Mouse (Mus musculus) kidney, adult 11 months (tissue): ENCODE measurements at regions not wholly inside any gene's neighbourhood (a gene's known extent, or its start where the extent isn't known, plus 50 kb on each side); places are given as distances from the start of the nearest gene placed in this dataset.
A peak's percentile ranks its signal among the peaks of the same experiment; 100 is the strongest.
"Not testable (repeated sequence)": the region's sequence is repeated elsewhere in the genome, so short reads cannot be mapped to it uniquely, and the experiment has no call there.

Source experiments
- DNase-seq: peaks from one replicate; pipeline ENCODE4 v3.0.0; 2022

DNA sequence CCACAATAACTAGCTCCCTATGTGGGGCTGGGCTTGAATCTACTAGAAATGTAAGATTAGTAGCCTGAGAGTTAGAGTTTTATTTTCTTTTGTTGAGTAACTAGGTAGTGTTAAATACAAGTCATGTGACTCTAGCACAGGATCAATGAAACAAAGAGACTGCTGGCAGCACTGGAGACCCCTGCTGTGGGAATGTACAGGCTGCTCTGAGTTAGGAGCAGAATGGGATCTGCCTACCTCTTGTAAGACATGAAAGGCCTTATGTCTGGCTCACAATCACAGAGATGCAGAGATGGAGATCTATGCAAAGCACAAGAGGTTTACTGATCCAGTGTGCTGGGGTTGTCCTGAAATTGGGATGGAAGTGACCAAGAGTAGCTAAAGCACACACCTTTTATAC is 193.9 kb upstream of the Kcnmb2 start:
- DNase-seq = not testable (repeated sequence)

DNA sequence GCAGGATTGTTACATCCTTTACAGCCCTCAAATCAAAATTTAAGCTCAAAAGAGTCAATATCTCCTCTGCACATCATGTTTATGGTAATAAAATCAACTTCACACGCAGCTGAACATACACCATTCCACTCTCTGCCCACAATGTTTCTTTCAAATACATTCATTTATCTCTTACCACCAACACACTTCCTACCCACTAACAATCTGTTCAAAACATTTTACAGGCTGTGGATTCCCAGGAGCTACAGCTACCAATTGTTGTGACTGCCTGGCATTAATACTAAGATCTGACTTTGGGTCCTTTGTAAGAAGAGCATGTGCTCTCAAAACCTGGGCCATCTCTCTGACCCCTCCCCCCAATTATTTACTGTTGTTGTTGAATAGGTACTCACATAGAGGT is 161.0 kb upstream of the Kcnmb2 start:
- DNase-seq = no peak

DNA sequence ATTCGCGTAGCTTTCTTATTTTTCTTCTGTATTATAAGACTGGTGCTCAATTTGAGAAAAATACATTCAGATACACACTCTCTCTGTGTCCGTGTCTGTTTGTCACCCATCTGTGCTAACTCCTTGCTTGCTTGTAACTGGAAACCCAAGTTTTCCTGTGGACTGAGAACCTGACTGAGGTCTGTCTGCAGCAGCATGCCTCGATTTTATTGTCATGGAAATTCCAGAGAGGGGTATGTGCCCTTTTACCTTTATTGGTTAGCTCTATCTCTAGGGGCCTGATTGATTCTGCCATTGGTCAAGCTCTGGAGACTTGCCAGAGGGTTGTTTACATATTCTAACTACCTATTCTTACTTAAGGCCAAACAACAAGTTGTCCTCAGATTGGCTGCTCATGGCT is 146.4 kb upstream of the Kcnmb2 start:
- no peak for DNase-seq

- DNase-seq = no peak
Observed at GRCm38 (mm10) chr3:31769193-31769592, 133.1 kb upstream of the Kcnmb2 start.

DNA sequence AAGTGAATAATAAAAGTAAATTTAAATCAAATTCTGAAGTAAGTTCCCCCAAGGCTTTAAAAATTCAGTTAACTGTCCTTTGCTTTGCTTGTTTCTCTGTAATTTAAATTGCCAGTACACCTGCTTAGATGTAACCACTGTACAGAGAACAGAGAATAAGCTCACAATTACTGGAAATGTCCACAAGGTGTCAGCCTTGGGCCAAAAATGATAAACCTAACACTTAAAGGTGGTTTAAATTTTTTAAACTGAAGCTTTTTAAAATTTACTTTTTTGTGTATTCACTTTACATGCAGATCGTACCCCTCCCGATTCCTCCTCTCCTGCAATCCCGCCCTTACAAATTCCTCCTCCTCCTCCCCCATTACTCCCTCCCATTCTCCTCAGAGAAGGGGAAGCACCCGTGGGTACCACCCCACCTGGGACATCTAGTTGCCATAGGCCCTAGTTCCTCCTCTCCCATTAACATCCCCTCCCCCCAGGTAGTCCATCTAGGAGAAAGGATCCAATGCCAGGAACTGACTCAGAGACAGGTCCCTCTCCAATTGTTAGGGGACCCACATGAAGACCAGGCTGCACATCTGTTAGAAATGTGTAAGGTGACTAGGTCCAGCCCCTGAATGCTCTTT is 111.9 kb upstream of the Kcnmb2 start:
- peak; percentile 2 for DNase-seq

DNA sequence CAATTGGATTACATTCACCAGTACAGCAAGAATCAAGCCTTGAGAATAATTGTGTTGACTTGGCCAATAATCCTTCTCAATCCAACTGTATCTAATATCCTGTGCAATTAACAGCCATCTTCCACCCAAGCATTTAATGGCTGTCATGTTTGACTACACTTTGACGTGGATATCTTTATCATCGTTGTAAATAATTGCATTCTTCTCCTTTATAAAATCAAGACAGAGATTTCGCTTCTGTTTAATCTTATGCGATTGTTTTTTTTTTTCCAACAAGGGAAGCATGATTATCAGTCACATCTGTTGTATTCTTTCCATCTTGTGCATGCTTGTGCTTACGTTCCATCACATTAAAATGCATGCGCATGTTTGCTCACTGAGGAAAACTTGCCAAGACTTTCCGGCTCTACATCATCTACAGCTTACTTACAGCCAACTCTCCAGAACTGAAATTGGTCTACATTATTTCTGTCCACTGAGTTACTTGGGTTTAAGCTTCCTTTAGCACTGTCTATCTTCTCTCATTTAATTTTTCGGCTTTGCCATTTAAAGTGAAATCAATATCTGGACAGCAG is 108.8 kb upstream of the Kcnmb2 start:
- no peak for DNase-seq

DNA sequence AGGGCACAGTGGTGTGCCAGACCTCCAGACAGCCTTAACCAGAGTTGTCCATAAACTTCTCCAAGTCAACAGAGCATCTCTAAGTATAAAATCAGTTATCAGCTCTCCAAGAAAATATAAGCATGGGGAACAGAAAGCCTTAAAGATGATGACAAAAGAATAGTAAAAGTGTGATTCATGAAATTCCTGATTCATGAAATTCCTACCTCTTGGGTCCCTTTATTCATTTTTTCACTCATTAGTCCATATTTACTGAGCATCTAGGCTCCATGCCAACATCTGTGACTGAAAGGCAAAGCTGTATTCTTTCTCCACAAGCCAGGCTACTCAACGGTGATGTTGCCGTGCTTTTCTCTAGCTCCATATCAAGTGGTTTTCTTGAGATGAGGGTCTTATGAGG is 105.7 kb upstream of the Kcnmb2 start:
- DNase-seq = no peak

GRCm38 (mm10) chr3:31799192-31799591 is 103.1 kb upstream of the Kcnmb2 start:
- no peak for DNase-seq

- DNase-seq = no peak
Observed at GRCm38 (mm10) chr3:31804038-31804437, 98.3 kb upstream of the Kcnmb2 start.

- DNase-seq = no peak
Observed at GRCm38 (mm10) chr3:31807741-31808140, 94.6 kb upstream of the Kcnmb2 start.

GRCm38 (mm10) chr3:31809131-31809530 is 93.2 kb upstream of the Kcnmb2 start:
- DNase-seq = not testable (repeated sequence)

DNA sequence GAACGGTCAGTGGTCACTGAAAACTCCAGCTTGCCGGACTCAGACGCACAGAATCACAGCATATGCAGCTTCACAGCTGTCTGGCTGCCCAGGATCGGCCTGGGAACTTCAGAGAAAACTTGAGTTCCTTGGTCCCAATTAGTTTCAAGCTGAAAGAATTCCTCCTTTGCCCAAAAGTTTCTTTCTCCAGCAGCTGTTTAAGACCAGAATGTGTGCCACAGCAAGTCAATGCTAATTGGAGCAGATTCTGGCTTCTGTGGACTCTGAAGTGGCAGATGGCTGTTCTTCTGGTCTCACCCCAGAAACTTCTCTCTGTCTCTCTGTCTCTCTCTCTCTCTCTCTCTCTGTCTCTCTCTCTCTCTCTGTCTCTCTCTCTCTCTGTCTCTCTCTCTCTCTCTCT is 91.1 kb upstream of the Kcnmb2 start:
- no peak for DNase-seq

GRCm38 (mm10) chr3:31831913-31832312 is 70.4 kb upstream of the Kcnmb2 start:
- no peak for DNase-seq

- DNase-seq = no peak
Observed at GRCm38 (mm10) chr3:31841253-31841652, 61.1 kb upstream of the Kcnmb2 start.

GRCm38 (mm10) chr3:31847087-31847486 is 55.2 kb upstream of the Kcnmb2 start:
- no peak for DNase-seq
